Mouse (Mus musculus) left cerebral cortex, postnatal 14 days (tissue): ENCODE measurements around the gene Lyrm7. TPM values are rescaled to one million over a fixed set of nuclear protein-coding genes. Genes with fewer than 3 reads are reported as not detected.

Experiments used
- DNase-seq, 2 experiments: peaks; one replicate each; pipeline ENCODE4 v3.0.0; 2021 to 2022; ENCODE audit warnings: low spot score in 2 of 2, mixed read lengths in 1 of 2
- intact Hi-C: fragments of 180-260 bp; cut with DNase I; formaldehyde crosslinking; loops from one replicate; pipeline ENCODE4 v1.15.1; 2025
- total RNA-seq, 2 experiments: library from RNA; stranded (reverse); gene quantifications; 2 replicates each; pipeline ENCODE4 v1.2.3; 2021

Lyrm7 gene
- total RNA-seq, 2 experiments from 2014 or later = 19.5 to 25.9 TPM

GRCm38 (mm10) chr11:54782253-54782652, 78.5 kb downstream of the Lyrm7 start:
- DNase-seq = no peak
- intact Hi-C loops = no loop called here

- intact Hi-C loops = no loop called here
- no peak for DNase-seq
These were observed 80.8 kb downstream of the Lyrm7 start for GRCm38 (mm10) chr11:54779946-54780345.

GRCm38 (mm10) chr11:54778131-54778844, 82.4 kb downstream of the Lyrm7 start:
- intact Hi-C loops = no loop called here
- DNase-seq = peak in 1 of 2 experiments; percentile 27

DNA sequence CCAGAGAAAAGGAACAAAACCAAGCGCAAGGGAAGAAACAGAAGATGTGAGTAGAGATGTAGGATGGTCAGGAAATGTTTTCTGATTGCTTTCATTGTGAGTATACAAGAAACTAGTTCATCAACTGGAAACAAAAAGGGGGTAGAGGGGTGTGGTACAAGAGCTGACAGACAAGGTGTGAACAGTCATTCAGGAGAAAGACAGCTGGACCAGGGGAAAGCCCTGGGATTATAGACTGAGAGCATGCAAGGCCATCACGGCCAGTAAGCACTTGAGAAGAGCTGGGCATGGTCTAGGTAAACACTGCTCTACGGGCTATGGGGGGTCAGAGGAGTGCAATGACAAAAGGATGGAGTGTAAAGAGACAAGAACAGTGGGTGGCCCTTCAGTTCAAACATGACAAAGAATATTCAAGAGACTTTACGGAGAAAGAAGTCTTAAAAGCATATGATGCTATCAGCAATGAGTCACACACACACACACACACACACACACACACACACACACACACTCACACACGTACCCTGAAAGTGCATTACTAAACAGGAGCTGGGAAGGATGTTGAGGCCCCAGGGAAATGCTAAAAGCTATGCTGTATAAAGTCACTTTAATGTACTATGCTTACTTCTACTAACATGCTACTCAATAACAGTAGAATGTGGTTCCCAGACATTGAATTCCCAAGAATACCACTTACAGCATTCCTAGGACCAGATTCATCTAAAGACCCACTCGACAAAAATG, 83.2 kb downstream of the Lyrm7 start:
- intact Hi-C loops = no loop called here

More for the DNA sequence above, 83.2 kb downstream of the Lyrm7 start:
- DNase-seq = no peak

Other genes with a start within 250 kb of the Lyrm7 start
- gene Cdc42se2, start 73.2 kb downstream of the Lyrm7 start, total RNA-seq = 100 to 1,000 TPM; 175 to 185 TPM
- gene Hint1, start 5.5 kb upstream of the Lyrm7 start, total RNA-seq = 100 to 1,000 TPM; 276 TPM
- 10 to 100 TPM in 1 of 2 experiments, 1 to 10 TPM in 1; 8.3 to 10.7 TPM for gene Gpx3, start 41.5 kb upstream of the Lyrm7 start, total RNA-seq
- 10 to 100 TPM; 32.4 to 35.0 TPM for gene Tnip1, start 102.0 kb upstream of the Lyrm7 start, total RNA-seq
- gene Anxa6, start 172.5 kb upstream of the Lyrm7 start, total RNA-seq = 10 to 100 TPM; 84.5 to 90.8 TPM
- under 1 TPM; 0.27 to 0.55 TPM for gene Ccdc69, start 217.2 kb upstream of the Lyrm7 start, total RNA-seq
- gene Gm2a, start 237.2 kb upstream of the Lyrm7 start, total RNA-seq = 10 to 100 TPM; 48.6 to 49.2 TPM